Mouse (Mus musculus): ENCODE measurements at regions not wholly inside any gene's neighbourhood (a gene's known extent, or its start where the extent isn't known, plus 50 kb on each side); places are given as distances from the start of the nearest gene placed in this dataset.

GRCm38 (mm10) chr1:30751138-30751907, 122.4 kb downstream of the Phf3 start:
- DNase-seq (ENCODE audit: low spot score), result no peak
- 80% methylated on average over 3 of the region's 3 CpGs for WGBS
- Histone ChIP-seq H3K9me3 (ENCODE audit: control insufficient read depth, low read length) (no peaks in the 10 kb centered on the region), H3K27me3 (ENCODE audit: control insufficient read depth, insufficient read depth, low read length) (no peaks in the 10 kb centered on the region), H3K4me1 (replicated peaks; ENCODE audit: control insufficient read depth, insufficient read depth, low read length) (no peaks in the 10 kb centered on the region), H3K9ac (ENCODE audit: low read length) (no peak overlapping the region), H3K27ac (ENCODE audit: low read depth, low read length) (no peak overlapping the region), H3K4me2 (ENCODE audit: low read depth, low read length, severe bottlenecking) (no peak overlapping the region), H3K36me3 (ENCODE audit: control insufficient read depth, insufficient read depth, low read length) (no peaks in the 10 kb centered on the region), H3K4me3 (ENCODE audit: low read depth, low read length) (no peak overlapping the region)
- ATAC-seq (replicated peaks; ENCODE audit: low FRiP score), result no peak

- Histone ChIP-seq H3K27me3 (ENCODE audit: control insufficient read depth, insufficient read depth, low read length) (no peaks in the 10 kb centered on the region), H3K36me3 (ENCODE audit: control insufficient read depth, insufficient read depth, low read length) (no peaks in the 10 kb centered on the region), H3K4me3 (ENCODE audit: low read depth, low read length) (no peak overlapping the region), H3K4me1 (replicated peaks; ENCODE audit: control insufficient read depth, insufficient read depth, low read length) (no peaks in the 10 kb centered on the region), H3K4me2 (ENCODE audit: low read depth, low read length, severe bottlenecking) (no peak overlapping the region), H3K9ac (ENCODE audit: low read length) (no peak overlapping the region), H3K27ac (ENCODE audit: low read depth, low read length) (no peak overlapping the region), H3K9me3 (ENCODE audit: control insufficient read depth, low read length) (no peaks in the 10 kb centered on the region)
- DNase-seq (ENCODE audit: low spot score) (no peak), ATAC-seq (replicated peaks; ENCODE audit: low FRiP score) (no peak)
Observed at GRCm38 (mm10) chr1:30741955-30742354, 131.8 kb downstream of the Phf3 start.

- Histone ChIP-seq H3K4me1 (replicated peaks; ENCODE audit: control insufficient read depth, insufficient read depth, low read length) (no peaks in the 10 kb centered on the region), H3K36me3 (ENCODE audit: control insufficient read depth, insufficient read depth, low read length) (no peaks in the 10 kb centered on the region), H3K9me3 (ENCODE audit: control insufficient read depth, low read length) (no peaks in the 10 kb centered on the region), H3K27me3 (ENCODE audit: control insufficient read depth, insufficient read depth, low read length) (no peaks in the 10 kb centered on the region), H3K4me3 (ENCODE audit: low read depth, low read length) (no peak overlapping the region), H3K4me2 (ENCODE audit: low read depth, low read length, severe bottlenecking) (no peak overlapping the region), H3K9ac (ENCODE audit: low read length) (no peak overlapping the region), H3K27ac (ENCODE audit: low read depth, low read length) (no peak overlapping the region)
- 74% methylated on average over 3 of the region's 3 CpGs for WGBS
- ATAC-seq (replicated peaks; ENCODE audit: low FRiP score), result no peak
- no peak for DNase-seq (ENCODE audit: low spot score)
Observed at GRCm38 (mm10) chr1:30740831-30741230, 132.9 kb downstream of the Phf3 start.

GRCm38 (mm10) chr1:30721519-30721918, 152.2 kb downstream of the Phf3 start:
- Histone ChIP-seq H3K27me3 (ENCODE audit: control insufficient read depth, insufficient read depth, low read length) (no peaks in the 10 kb centered on the region), H3K9ac (ENCODE audit: low read length) (no peak overlapping the region), H3K4me3 (ENCODE audit: low read depth, low read length) (no peak overlapping the region), H3K4me1 (replicated peaks; ENCODE audit: control insufficient read depth, insufficient read depth, low read length) (no peaks in the 10 kb centered on the region), H3K9me3 (ENCODE audit: control insufficient read depth, low read length) (no peaks in the 10 kb centered on the region), H3K4me2 (ENCODE audit: low read depth, low read length, severe bottlenecking) (no peak overlapping the region), H3K36me3 (ENCODE audit: control insufficient read depth, insufficient read depth, low read length) (no peaks in the 10 kb centered on the region), H3K27ac (ENCODE audit: low read depth, low read length) (no peak overlapping the region)
- WGBS, result 62% methylated on average over 2 of the region's 2 CpGs
- no peak for DNase-seq (ENCODE audit: low spot score)
- ATAC-seq (replicated peaks; ENCODE audit: low FRiP score), result no peak

- Histone ChIP-seq H3K27me3 (ENCODE audit: control insufficient read depth, insufficient read depth, low read length) (no peaks in the 10 kb centered on the region), H3K9me3 (ENCODE audit: control insufficient read depth, low read length) (no peaks in the 10 kb centered on the region), H3K36me3 (ENCODE audit: control insufficient read depth, insufficient read depth, low read length) (no peaks in the 10 kb centered on the region), H3K4me1 (replicated peaks; ENCODE audit: control insufficient read depth, insufficient read depth, low read length) (no peaks in the 10 kb centered on the region), H3K4me3 (ENCODE audit: low read depth, low read length) (no peak overlapping the region), H3K9ac (ENCODE audit: low read length) (no peak overlapping the region), H3K27ac (ENCODE audit: low read depth, low read length) (no peak overlapping the region), H3K4me2 (ENCODE audit: low read depth, low read length, severe bottlenecking) (no peak overlapping the region)
- DNase-seq (ENCODE audit: low spot score) (no peak), ATAC-seq (replicated peaks; ENCODE audit: low FRiP score) (no peak)
- 86% methylated on average over 2 of the region's 2 CpGs for WGBS
Observed at GRCm38 (mm10) chr1:30720829-30721228, 152.9 kb downstream of the Phf3 start.

GRCm38 (mm10) chr1:30718578-30718977, 155.1 kb downstream of the Phf3 start:
- Histone ChIP-seq H3K9me3 (ENCODE audit: control insufficient read depth, low read length) (no peaks in the 10 kb centered on the region), H3K9ac (ENCODE audit: low read length) (no peak overlapping the region), H3K4me2 (ENCODE audit: low read depth, low read length, severe bottlenecking) (no peak overlapping the region), H3K27ac (ENCODE audit: low read depth, low read length) (no peak overlapping the region), H3K27me3 (ENCODE audit: control insufficient read depth, insufficient read depth, low read length) (no peaks in the 10 kb centered on the region), H3K4me1 (replicated peaks; ENCODE audit: control insufficient read depth, insufficient read depth, low read length) (no peaks in the 10 kb centered on the region), H3K36me3 (ENCODE audit: control insufficient read depth, insufficient read depth, low read length) (no peaks in the 10 kb centered on the region), H3K4me3 (ENCODE audit: low read depth, low read length) (no peak overlapping the region)
- ATAC-seq (replicated peaks; ENCODE audit: low FRiP score) (no peak), DNase-seq (ENCODE audit: low spot score) (no peak)
- WGBS, result 81% methylated on average over 5 of the region's 5 CpGs

- Histone ChIP-seq H3K4me1 (replicated peaks; ENCODE audit: control insufficient read depth, insufficient read depth, low read length) (no peaks in the 10 kb centered on the region), H3K27ac (ENCODE audit: low read depth, low read length) (no peak overlapping the region), H3K4me2 (ENCODE audit: low read depth, low read length, severe bottlenecking) (no peak overlapping the region), H3K36me3 (ENCODE audit: control insufficient read depth, insufficient read depth, low read length) (no peaks in the 10 kb centered on the region), H3K9me3 (ENCODE audit: control insufficient read depth, low read length) (no peaks in the 10 kb centered on the region), H3K27me3 (ENCODE audit: control insufficient read depth, insufficient read depth, low read length) (no peaks in the 10 kb centered on the region), H3K9ac (ENCODE audit: low read length) (no peak overlapping the region), H3K4me3 (ENCODE audit: low read depth, low read length) (no peak overlapping the region)
- DNase-seq (ENCODE audit: low spot score) (no peak), ATAC-seq (replicated peaks; ENCODE audit: low FRiP score) (no peak)
- 50% methylated on average over 1 of the region's 1 CpGs for WGBS
Observed at GRCm38 (mm10) chr1:30716346-30716745, 157.4 kb downstream of the Phf3 start.

- Histone ChIP-seq H3K4me1 (replicated peaks; ENCODE audit: control insufficient read depth, insufficient read depth, low read length) (no peaks in the 10 kb centered on the region), H3K27me3 (ENCODE audit: control insufficient read depth, insufficient read depth, low read length) (no peaks in the 10 kb centered on the region), H3K9ac (ENCODE audit: low read length) (no peak overlapping the region), H3K27ac (ENCODE audit: low read depth, low read length) (no peak overlapping the region), H3K9me3 (ENCODE audit: control insufficient read depth, low read length) (no peaks in the 10 kb centered on the region), H3K4me3 (ENCODE audit: low read depth, low read length) (no peak overlapping the region), H3K4me2 (ENCODE audit: low read depth, low read length, severe bottlenecking) (no peak overlapping the region), H3K36me3 (ENCODE audit: control insufficient read depth, insufficient read depth, low read length) (no peaks in the 10 kb centered on the region)
- no peak for ATAC-seq (replicated peaks; ENCODE audit: low FRiP score)
- 83% methylated on average over 3 of the region's 3 CpGs for WGBS
- no peak for DNase-seq (ENCODE audit: low spot score)
Observed at GRCm38 (mm10) chr1:30701116-30701515, 172.6 kb downstream of the Phf3 start.

- ATAC-seq (replicated peaks; ENCODE audit: low FRiP score) (peak; percentile 71; the same call in 1 of the 2 replicates), DNase-seq (ENCODE audit: low spot score) (no peak)
- no peak overlapping the region for H3K27ac ChIP-seq (ENCODE audit: low read depth, low read length)
- no peaks in the 10 kb centered on the region for H3K36me3 ChIP-seq (ENCODE audit: control insufficient read depth, insufficient read depth, low read length)
- no peak overlapping the region for H3K4me2 ChIP-seq (ENCODE audit: low read depth, low read length, severe bottlenecking)
- no peak overlapping the region for H3K9ac ChIP-seq (ENCODE audit: low read length)
- H3K27me3 ChIP-seq (ENCODE audit: control insufficient read depth, insufficient read depth, low read length), result no peaks in the 10 kb centered on the region
- no peak overlapping the region for H3K4me3 ChIP-seq (ENCODE audit: low read depth, low read length)
- no peaks in the 10 kb centered on the region for H3K9me3 ChIP-seq (ENCODE audit: control insufficient read depth, low read length)
- 49% methylated on average over 10 of the region's 10 CpGs for WGBS
- H3K4me1 ChIP-seq (replicated peaks; ENCODE audit: control insufficient read depth, insufficient read depth, low read length), result no peaks in the 10 kb centered on the region
Observed at GRCm38 (mm10) chr1:30700399-30701081, 173.2 kb downstream of the Phf3 start.

All from forebrain, embryonic 11.5 days (tissue).